Mouse (Mus musculus) midbrain, embryonic 16.5 days (tissue): ENCODE measurements around the gene Zfp366. TPM values are rescaled to one million over a fixed set of nuclear protein-coding genes. Genes with fewer than 3 reads are reported as not detected.
A peak's percentile ranks its signal among the peaks of the same experiment; 100 is the strongest.

Experiments used
- ATAC-seq: fragments of 200-750 bp; cut with Nextera tagmentation; 2 replicates; pipeline ENCODE4 v1.8.0; 2017; ENCODE audit warnings: moderate TSS enrichment
- H3K27ac ChIP-seq: fragments of 300-500 bp; sonication (generic); 2 replicates; pipeline ENCODE4 v1.5.1; 2014; ENCODE audit warnings: mild to moderate bottlenecking, low read length, mixed read lengths
- H3K27me3 ChIP-seq: fragments of 300-500 bp; sonication (generic); 2 replicates; pipeline ENCODE4 v1.6.1; 2014; ENCODE audit warnings: low read depth, low read length, mixed read lengths; ENCODE audit not compliant: control insufficient read depth, insufficient read depth
- H3K36me3 ChIP-seq: fragments of 300-500 bp; sonication (generic); 2 replicates; pipeline ENCODE4 v1.6.1; 2014; ENCODE audit warnings: mild to moderate bottlenecking, low read length, moderate library complexity, mixed read lengths; ENCODE audit not compliant: control insufficient read depth, insufficient read depth
- H3K4me1 ChIP-seq: fragments of 300-500 bp; sonication (generic); 2 replicates; pipeline ENCODE4 v1.6.1; 2014; ENCODE audit warnings: mild to moderate bottlenecking, low read length, mixed read lengths; ENCODE audit not compliant: control insufficient read depth, insufficient read depth
- H3K4me2 ChIP-seq: fragments of 300-500 bp; sonication (generic); 2 replicates; pipeline ENCODE4 v1.6.1; 2014; ENCODE audit warnings: mild to moderate bottlenecking, low read length, mixed read lengths
- H3K4me3 ChIP-seq: fragments of 300-500 bp; sonication (generic); 2 replicates; pipeline ENCODE4 v1.5.1; 2014; ENCODE audit warnings: low read depth, mild to moderate bottlenecking, low read length, moderate library complexity, mixed read lengths
- H3K9ac ChIP-seq: fragments of 300-500 bp; sonication (generic); 2 replicates; pipeline ENCODE4 v1.6.1; 2014; ENCODE audit warnings: low read depth, low read length, mixed read lengths
- H3K9me3 ChIP-seq: fragments of 300-500 bp; sonication (generic); replicated peaks from 2 replicates; pipeline ENCODE4 v1.6.1; 2014; ENCODE audit warnings: mild to moderate bottlenecking, low read length, mixed read lengths; ENCODE audit not compliant: control insufficient read depth, poor library complexity, severe bottlenecking
- WGBS: fragments of 180-500 bp; shearing (Covaris S2); extraction: QIAGEN DNeasy Blood & Tissue Kit; methylation state at CpG from one replicate; pipeline ENCODE4 v1.1.7; 2014; 5-methylcytosine and 5-hydroxymethylcytosine counted together
- polyA plus RNA-seq: library from polyadenylated mRNA; unstranded; fragments of >200 nt; fragmentation: Nextera tagmentation; extraction: Ambion mirVana; gene quantifications from 2 replicates; pipeline ENCODE4 v1.2.1, GENCODE M21; 2015

The Zfp366 gene
- polyA plus RNA-seq, 1 experiment from 2014 or later: 0.85 TPM

DNA sequence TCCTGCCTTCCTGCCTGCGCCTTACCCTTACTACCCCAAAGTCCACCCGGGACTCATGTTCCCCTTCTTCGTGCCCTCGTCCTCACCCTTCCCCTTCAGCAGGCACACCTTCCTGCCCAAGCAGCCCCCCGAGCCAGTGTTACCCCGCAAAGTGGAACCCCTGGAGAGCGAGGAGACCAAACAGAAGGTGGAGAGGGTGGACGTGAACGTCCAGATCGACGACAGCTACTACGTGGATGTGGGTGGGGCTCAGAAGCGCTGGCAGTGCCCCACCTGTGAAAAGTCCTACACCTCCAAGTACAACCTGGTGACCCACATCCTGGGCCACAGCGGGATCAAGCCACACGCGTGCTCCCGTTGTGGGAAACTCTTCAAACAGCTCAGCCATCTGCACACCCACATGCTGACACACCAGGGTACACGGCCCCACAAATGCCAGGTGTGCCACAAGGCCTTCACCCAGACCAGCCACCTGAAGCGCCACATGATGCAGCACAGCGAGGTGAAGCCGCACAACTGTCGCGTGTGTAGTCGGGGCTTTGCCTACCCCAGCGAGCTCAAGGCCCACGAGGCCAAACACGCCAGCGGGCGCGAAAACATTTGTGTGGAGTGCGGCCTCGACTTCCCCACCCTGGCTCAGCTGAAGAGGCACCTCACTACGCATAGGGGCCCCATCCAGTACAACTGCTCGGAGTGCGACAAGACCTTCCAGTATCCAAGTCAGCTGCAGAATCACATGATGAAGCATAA is 44.4 kb downstream of the Zfp366 start:
- 96% methylated on average over 35 of the region's 35 CpGs for WGBS
- Histone ChIP-seq H3K9ac (no peak overlapping the region), H3K4me3 (no peak overlapping the region), H3K9me3 (no peaks in the 10 kb centered on the region), H3K4me2 (no peak overlapping the region), H3K27me3 (no peaks in the 10 kb centered on the region), H3K27ac (no peak overlapping the region), H3K4me1 (no peaks in the 10 kb centered on the region), H3K36me3 (no peaks in the 10 kb centered on the region)
- peak; percentile 54; the same call in 1 of the 2 replicates for ATAC-seq

DNA sequence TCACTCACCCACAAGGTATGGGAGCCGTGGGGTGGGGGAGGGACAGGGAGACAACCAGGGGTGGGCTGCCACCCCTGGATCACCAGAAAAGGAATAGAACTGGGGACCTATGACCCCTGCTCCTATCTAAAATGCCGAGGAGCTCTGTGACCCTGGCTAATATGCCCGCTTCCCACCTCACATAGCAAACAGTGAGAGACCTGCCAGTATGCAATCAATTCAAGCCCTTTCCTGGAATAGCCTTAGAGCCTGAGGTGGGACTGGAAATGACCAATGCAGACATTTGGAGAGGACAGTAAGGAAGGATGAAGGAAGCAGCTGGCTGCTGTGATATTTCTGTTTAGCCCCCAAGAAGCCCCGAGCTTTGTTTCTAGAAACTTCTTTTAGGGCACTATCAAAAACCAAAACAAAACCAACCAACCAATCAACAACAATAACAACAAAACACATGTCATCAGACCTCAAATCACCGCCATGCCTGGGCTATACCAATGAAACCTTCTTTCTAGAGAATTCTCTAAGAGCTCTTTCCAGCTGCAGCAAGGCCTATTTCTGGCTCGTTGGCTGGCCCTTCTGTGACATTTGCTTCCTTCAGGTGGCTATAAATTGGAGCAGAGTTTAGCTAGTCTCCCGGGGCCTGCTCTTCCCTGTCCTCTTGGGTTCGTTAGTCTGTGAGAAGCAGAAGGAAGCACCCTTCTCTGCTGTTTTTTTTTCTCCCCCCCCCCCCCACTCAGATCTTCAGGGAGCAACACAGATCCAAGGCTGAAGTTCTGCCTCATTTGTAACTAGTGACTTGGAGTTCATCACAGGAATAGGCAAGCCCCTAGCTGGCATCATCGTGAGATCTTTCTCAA is 45.2 kb downstream of the Zfp366 start:
- H3K9me3 ChIP-seq: no peaks in the 10 kb centered on the region

DNA sequence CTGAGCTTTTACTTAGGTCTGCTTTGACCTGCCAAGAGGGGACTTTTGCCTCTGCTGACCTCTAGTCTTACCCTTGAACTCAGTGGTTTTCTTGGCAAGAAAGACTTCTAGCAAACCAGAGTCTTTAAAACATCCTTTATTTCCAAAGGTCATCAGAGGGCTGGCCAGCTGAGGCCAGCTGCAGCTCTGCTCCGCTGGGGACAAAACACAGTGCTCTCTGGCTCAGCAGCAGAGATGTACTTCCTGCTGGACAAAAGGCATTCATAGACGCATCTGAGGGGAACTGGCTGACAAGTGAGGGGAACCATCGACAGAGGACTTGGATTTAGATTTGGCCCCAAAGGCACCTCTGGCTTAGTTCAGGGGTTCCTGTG is 45.9 kb downstream of the Zfp366 start:
- WGBS: 28% methylated on average over 3 of the region's 3 CpGs
- ATAC-seq: no peak
- no peaks in the 10 kb centered on the region for H3K9me3 ChIP-seq
- no peaks in the 10 kb centered on the region for H3K4me1 ChIP-seq
- no peak overlapping the region for H3K9ac ChIP-seq
- H3K36me3 ChIP-seq: no peaks in the 10 kb centered on the region
- no peak overlapping the region for H3K4me3 ChIP-seq
- H3K27me3 ChIP-seq: no peaks in the 10 kb centered on the region
- no peak overlapping the region for H3K27ac ChIP-seq
- no peak overlapping the region for H3K4me2 ChIP-seq

More for the DNA sequence above, 45.2 kb downstream of the Zfp366 start:
- no peak for ATAC-seq
- Histone ChIP-seq H3K4me2 (no peak overlapping the region), H3K36me3 (no peaks in the 10 kb centered on the region), H3K27ac (no peak overlapping the region), H3K4me1 (no peaks in the 10 kb centered on the region), H3K9ac (no peak overlapping the region), H3K4me3 (no peak overlapping the region), H3K27me3 (no peaks in the 10 kb centered on the region)
- WGBS: 79% methylated on average over 9 of the region's 9 CpGs

DNA sequence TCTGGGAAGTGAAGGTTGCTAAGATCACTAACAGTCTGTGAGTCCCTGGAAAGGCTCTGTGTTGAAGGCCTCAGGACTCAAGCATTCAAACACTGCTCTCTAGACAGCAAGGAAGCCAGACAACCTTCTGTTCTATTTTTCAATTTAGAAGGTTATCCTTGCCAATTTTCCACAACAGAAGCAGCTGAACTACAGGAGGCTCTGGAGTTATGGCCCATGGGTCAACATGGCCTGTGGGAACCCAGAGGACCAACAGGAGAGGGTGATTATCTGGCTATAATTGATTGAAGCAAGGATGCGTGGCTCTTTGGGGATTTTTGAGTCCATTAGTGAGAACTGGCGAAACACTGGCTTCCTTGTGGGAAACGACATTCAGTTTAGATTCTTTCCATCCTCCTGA is 48.7 kb downstream of the Zfp366 start:
- 67% methylated on average over 3 of the region's 3 CpGs for WGBS

DNA sequence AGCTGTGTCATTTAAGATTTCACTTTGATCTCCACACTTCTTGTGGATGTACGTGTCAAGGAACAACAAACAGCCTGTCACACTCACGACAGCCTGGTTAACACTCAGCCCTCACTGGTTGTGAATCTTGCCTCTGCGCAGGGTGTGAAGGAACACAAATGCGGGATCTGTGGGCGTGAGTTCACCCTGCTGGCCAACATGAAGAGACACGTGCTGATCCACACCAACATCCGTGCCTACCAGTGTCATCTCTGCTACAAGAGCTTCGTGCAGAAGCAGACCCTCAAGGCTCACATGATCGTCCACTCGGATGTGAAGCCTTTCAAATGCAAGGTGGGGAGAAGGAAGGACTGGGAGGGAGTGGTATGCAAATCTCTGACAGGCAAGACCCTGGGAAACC is 49.3 kb downstream of the Zfp366 start:
- H3K9ac ChIP-seq: no peak overlapping the region
- no peak overlapping the region for H3K4me3 ChIP-seq
- no peak overlapping the region for H3K4me2 ChIP-seq
- H3K36me3 ChIP-seq: no peaks in the 10 kb centered on the region
- H3K27ac ChIP-seq: no peak overlapping the region
- no peak for ATAC-seq
- no peaks in the 10 kb centered on the region for H3K9me3 ChIP-seq
- H3K27me3 ChIP-seq: no peaks in the 10 kb centered on the region
- 0 out of 2 replicates have a peak, but pooled peaks cover 2% of the 10 kb centered on the region for H3K4me1 ChIP-seq
- WGBS: 81% methylated on average over 10 of the region's 10 CpGs

More for the DNA sequence above, 48.7 kb downstream of the Zfp366 start:
- Histone ChIP-seq H3K4me2 (no peak overlapping the region), H3K9ac (no peak overlapping the region), H3K36me3 (no peaks in the 10 kb centered on the region), H3K27me3 (no peaks in the 10 kb centered on the region), H3K4me3 (no peak overlapping the region), H3K27ac (no peak overlapping the region), H3K4me1 (no peaks in the 10 kb centered on the region), H3K9me3 (no peaks in the 10 kb centered on the region)
- ATAC-seq: no peak

DNA sequence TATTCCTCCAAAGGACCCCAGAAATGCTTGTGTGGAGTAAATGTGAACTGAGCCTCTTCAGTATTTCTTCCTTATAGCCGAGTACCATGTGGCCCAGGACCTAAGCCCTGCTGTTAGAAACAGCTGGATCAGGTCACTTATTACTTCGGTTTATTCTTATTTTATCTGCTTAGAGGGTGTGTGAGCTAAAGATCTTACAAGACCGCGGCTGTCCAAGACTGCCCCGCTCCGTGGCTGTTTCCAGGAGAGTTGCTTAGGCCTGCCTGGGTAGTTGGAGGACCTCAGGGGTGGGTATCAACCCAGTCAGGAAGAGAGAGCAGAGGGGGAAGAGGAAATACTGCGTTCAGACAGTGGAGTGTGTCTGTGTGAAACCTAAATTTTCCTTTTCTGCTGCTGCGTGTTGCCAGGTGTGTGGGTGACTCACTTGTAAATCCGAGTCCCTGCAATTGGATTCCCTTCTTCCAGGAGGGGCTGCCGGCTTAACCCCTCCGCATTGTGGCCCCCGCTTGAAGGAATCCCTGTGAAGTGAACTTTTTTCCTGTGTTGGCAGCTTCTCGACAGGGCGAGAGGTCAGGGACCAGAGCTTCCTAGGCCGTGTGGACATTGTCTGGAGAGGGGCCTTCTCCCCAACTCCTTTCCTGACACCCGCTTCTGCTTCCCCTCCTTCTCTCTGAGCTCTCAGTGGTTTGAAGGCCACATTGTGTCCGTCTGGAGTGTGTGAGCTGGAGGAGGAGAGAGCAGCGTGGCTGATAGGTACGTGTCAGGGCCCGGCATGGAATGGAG is 51.0 kb downstream of the Zfp366 start:
- H3K4me2 ChIP-seq: no peak overlapping the region
- H3K9me3 ChIP-seq: no peaks in the 10 kb centered on the region
- H3K9ac ChIP-seq: no peak overlapping the region
- 0 out of 2 replicates have a peak, but pooled peaks cover 4% of the 10 kb centered on the region for H3K4me1 ChIP-seq
- no peaks in the 10 kb centered on the region for H3K36me3 ChIP-seq
- 84% methylated on average over 20 of the region's 20 CpGs for WGBS
- no peaks in the 10 kb centered on the region for H3K27me3 ChIP-seq
- no peak for ATAC-seq
- no peak overlapping the region for H3K27ac ChIP-seq
- H3K4me3 ChIP-seq: no peak overlapping the region

DNA sequence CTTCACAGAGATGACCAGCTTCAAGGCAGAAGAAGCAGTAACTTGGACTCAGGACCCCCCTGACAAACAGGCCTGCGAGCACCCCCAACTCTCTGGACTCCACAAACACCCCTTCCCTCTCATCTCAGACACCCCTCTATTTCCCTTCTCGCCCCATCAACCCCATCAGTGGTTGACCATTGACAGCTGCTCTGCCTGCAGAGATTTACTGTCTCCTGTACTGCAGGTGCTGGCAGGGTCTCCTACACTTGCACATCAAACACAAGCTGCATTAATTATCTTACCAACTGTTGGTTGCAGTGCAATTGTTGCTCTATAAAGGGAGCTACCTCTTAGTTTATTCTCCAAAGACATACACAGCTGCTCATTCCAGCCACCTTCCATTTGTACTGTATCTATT is 51.6 kb downstream of the Zfp366 start:
- 0 out of 2 replicates have a peak, but pooled peaks cover 4% of the 10 kb centered on the region for H3K4me1 ChIP-seq
- H3K9me3 ChIP-seq: no peaks in the 10 kb centered on the region
- no peak overlapping the region for H3K27ac ChIP-seq
- no peak overlapping the region for H3K4me3 ChIP-seq
- no peaks in the 10 kb centered on the region for H3K27me3 ChIP-seq
- no peak overlapping the region for H3K9ac ChIP-seq
- 89% methylated on average over 2 of the region's 2 CpGs for WGBS
- H3K36me3 ChIP-seq: no peaks in the 10 kb centered on the region
- ATAC-seq: no peak
- H3K4me2 ChIP-seq: no peak overlapping the region

DNA sequence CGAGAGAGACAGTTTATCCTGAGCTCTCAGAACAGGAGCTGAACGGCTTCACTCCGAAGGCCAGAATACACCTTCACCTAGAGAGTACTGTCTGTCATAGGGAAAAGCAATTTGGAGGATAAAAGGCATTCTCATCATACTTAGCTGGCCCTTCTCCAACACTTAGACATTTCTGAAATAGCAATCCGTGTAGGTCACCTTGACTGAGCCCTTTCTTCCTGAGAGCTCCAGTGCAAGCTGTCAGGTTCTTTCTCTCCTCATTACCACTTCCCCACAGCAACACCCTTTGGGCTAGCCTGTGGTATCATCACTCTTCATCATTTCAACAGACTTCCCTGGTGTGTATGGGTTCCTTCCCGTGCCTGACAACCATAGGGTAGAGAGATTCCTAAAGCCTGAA is 52.5 kb downstream of the Zfp366 start:
- 92% methylated on average over 5 of the region's 5 CpGs for WGBS
- no peaks in the 10 kb centered on the region for H3K36me3 ChIP-seq

More for the DNA sequence above, 52.5 kb downstream of the Zfp366 start:
- no peak for ATAC-seq
- Histone ChIP-seq H3K4me1 (0 out of 2 replicates have a peak, but pooled peaks cover 4% of the 10 kb centered on the region), H3K27me3 (no peaks in the 10 kb centered on the region), H3K9ac (no peak overlapping the region), H3K4me3 (no peak overlapping the region), H3K4me2 (no peak overlapping the region), H3K27ac (no peak overlapping the region), H3K9me3 (no peaks in the 10 kb centered on the region)
